Mouse (Mus musculus): ENCODE results near the gene Dhx34. TPM values are rescaled to one million over a fixed set of nuclear protein-coding genes. Genes with fewer than 3 reads are reported as not detected.

The Dhx34 gene
- total RNA-seq, 2 experiments from 2014 or later = 11.4 to 13.6 TPM

GRCm38 (mm10) chr7:16213196-16213595, 8.6 kb downstream of the Dhx34 start:
- no peak for DNase-seq (ENCODE audit: extremely low spot score in 1 of 2, low spot score in 1 of 2)

- no peak for DNase-seq (ENCODE audit: extremely low spot score in 1 of 2, low spot score in 1 of 2)
Observed at GRCm38 (mm10) chr7:16210862-16211365, 10.9 kb downstream of the Dhx34 start.

GRCm38 (mm10) chr7:16208781-16209665, 12.8 kb downstream of the Dhx34 start:
- DNase-seq (ENCODE audit: extremely low spot score in 1 of 2, low spot score in 1 of 2) = no peak

- DNase-seq (ENCODE audit: extremely low spot score in 1 of 2, low spot score in 1 of 2) = no peak
Observed at GRCm38 (mm10) chr7:16207496-16207895, 14.3 kb downstream of the Dhx34 start.

DNA sequence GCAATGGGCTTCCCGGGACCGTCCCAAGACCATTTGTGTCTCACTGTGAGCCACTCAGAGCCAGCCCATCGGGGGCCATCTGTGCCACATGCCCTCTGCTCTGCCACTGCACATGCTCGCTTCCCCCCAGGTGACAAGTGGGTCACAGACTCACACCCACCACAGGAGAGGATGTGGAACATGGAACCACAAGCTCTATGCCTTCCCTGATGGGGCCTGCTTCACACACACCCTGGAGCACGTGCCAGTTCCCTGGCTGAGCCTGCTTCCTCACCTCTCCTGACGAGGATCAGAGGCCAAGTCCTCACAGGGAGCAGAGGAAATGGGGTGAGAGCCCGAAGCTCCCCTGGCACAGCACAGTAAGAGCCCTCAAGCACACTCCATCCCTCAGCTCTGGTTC, 14.8 kb downstream of the Dhx34 start:
- no peak for DNase-seq (ENCODE audit: extremely low spot score in 1 of 2, low spot score in 1 of 2)

DNA sequence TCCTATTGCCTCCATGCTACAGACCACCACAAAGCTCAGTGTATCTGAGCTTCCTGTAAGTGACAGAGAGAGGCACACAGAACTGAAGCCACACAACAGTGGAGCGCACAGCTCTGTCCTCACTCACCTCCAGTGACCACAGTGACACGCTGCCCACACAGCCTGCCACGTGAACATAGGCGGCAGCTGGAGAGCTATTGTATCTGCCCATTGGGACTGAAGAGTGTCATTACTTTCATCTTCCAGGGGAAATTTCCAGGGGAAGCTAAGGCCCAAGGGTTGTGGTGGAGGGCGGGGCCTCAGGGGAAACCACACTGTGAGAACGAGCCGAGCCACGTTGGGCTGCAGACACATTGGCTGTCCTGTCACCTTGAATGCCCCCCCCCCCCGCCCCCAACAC, 17.0 kb downstream of the Dhx34 start:
- no peak for DNase-seq (ENCODE audit: extremely low spot score in 1 of 2, low spot score in 1 of 2)

DNA sequence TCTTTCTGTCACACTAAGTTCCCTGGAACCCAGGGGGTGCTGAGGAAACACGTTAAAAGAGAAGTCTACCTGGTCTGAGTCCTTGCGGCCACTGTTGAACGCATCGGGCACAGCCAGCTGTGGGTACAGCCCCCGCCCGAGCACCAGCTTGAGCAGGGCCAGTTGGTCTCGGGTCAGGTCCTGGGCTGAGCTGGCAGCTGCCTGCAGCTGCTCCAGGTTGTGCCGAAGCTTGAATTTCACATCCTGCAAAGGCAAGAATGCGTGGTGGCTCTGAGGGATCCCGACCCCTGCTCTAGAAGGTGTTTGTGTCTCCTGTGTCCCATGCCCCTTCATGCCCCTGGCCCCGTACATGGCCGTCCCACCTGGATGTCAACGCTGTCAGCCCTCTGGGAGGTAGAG, 18.3 kb downstream of the Dhx34 start:
- no peak for DNase-seq (ENCODE audit: extremely low spot score in 1 of 2, low spot score in 1 of 2)

GRCm38 (mm10) chr7:16202756-16203504, 18.9 kb downstream of the Dhx34 start:
- DNase-seq (ENCODE audit: extremely low spot score in 1 of 2, low spot score in 1 of 2) = no peak

DNA sequence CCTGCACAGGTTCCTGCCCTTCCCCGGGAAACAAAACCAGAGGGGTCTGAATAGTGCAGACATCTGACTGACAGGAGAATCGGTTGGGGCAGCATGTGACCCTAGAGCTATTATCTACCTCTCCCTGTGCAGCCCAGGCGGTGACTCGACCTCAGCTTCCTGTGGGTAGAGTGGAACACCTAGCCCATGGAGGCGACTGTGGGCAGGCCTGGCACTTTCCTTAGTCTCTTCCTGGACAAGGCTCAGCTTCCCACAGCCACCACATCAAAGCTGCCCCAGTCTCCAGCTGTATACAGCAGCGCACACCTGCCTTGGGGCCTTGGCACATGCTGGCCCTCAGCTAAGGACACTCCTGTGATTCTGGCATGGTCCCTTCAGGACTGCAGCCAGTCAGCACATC, 20.7 kb downstream of the Dhx34 start:
- DNase-seq (ENCODE audit: extremely low spot score in 1 of 2, low spot score in 1 of 2) = no peak

DNA sequence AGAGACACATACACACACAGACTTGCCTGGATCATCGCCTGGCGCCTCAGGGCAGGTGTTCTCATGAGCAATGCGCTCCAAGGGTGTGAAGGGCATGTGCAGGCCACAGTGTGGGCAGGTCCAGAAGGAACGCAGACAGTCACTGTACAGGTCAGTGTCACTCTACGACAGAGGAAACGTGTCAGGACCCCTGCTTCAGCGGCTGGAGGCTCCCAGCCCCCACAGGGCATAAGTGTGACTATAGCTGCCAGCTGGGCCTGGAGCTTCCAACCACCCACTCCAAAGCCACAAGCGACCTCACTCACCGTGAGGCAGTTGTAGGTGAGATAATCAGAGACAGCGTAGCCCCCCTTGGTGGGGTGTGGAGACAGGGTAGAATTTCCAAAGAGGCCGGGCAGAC, 23.3 kb downstream of the Dhx34 start:
- no peak for DNase-seq (ENCODE audit: extremely low spot score in 1 of 2, low spot score in 1 of 2)

DNA sequence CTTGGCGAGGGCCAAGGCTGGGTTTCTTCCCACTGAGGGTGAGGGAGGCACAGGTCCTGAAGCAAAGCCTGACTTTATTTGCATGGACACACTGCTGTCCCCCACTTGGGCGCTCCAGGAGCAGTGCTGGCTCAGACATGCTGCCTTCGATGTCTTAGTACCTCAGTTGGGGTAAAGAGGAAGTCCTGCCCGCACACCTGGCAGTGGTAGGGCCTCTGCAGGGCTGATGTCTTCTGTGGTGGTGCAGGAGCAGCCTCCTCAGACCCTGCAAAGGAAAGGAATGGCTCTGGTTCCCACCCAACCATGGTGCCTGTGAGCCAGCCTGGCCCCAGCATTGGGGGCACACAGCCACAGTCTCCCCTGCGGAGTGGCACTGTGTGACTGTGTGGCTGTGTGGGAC, 24.7 kb downstream of the Dhx34 start:
- no peak for DNase-seq (ENCODE audit: extremely low spot score in 1 of 2, low spot score in 1 of 2)

DNA sequence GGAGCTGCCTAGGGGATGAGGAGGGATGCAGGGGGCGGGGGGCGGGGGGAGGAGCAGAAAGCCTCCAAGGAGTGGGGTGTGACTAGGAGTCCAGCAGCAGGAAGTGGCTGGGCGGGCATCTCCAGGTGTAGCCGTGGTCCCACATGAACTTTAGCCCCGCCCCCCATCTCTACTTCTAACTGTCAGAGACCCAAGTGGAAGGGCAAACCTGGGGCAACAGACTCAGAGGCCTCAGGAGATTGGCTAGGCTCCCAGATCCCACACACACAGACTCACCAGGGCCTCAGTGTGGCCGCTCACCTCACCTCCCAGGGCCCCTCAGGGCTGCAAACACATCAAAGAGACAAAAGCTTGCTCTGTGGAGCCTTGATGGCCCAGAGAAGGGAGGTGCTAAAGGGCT, 25.2 kb downstream of the Dhx34 start:
- DNase-seq (ENCODE audit: extremely low spot score in 1 of 2, low spot score in 1 of 2) = no peak

- DNase-seq (ENCODE audit: extremely low spot score in 1 of 2, low spot score in 1 of 2) = no peak
Observed at GRCm38 (mm10) chr7:16193702-16194101, 28.1 kb downstream of the Dhx34 start.

DNA sequence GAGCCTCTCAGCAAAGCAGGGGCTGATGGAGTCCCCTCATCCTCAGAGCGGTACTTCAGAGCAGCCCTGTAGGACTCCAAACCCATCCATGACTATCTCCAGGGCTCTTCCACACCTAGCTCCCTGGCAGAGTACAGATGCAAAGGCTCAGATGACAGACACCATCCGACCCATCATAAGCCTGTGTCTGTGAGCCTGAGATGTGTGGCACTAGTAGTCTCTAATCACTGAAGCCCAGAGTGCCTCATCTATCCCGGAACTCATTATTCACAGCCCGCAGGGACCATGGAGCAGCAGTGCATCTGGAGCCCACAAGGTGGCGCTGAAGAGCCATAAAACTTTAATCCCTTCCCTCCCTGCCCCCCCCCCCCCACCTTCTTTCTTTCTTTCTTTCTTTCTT, 29.5 kb downstream of the Dhx34 start:
- peak; percentile 77 to 93 for DNase-seq (ENCODE audit: extremely low spot score in 1 of 2, low spot score in 1 of 2)

- DNase-seq (ENCODE audit: extremely low spot score in 1 of 2, low spot score in 1 of 2) = no peak
Observed at GRCm38 (mm10) chr7:16187494-16187893, 34.3 kb downstream of the Dhx34 start.

- no peak for DNase-seq (ENCODE audit: extremely low spot score in 1 of 2, low spot score in 1 of 2)
Observed at GRCm38 (mm10) chr7:16183663-16184062, 38.2 kb downstream of the Dhx34 start.

- DNase-seq (ENCODE audit: extremely low spot score in 1 of 2, low spot score in 1 of 2) = no peak
Observed at GRCm38 (mm10) chr7:16178114-16178513, 43.7 kb downstream of the Dhx34 start.

DNA sequence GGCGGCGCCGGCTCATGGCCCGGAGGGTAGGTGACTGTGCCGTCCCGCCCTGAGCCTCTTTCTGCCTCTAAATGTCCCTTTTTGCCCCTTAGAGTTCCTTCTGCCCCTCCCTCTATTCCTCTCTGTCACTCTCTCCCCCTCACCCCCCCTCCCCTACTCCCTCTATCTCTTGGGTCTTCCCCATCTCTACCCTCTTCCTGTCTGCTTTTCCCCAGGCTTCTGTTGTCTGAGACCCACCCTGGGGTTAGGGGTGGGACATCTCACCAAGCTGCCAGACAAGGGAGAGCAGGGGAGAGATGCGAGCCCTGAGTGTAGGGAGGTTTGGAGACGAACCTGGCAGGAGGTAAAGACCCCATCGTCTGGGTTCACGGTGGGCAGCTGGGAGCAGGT, 46.3 kb downstream of the Dhx34 start:
- DNase-seq (ENCODE audit: extremely low spot score in 1 of 2, low spot score in 1 of 2) = no peak

GRCm38 (mm10) chr7:16174597-16175541, 47.0 kb downstream of the Dhx34 start, which contains the start of gene Meis3:
Gene Meis3, plus strand, starts transcription at chr7:16175090.
- peak in 1 of 2 experiments; percentile 38 for DNase-seq (ENCODE audit: extremely low spot score in 1 of 2, low spot score in 1 of 2)

GRCm38 (mm10) chr7:16173146-16173545, 48.7 kb downstream of the Dhx34 start:
- no peak for DNase-seq (ENCODE audit: extremely low spot score in 1 of 2, low spot score in 1 of 2)

All from layer of hippocampus, postnatal 25 days (tissue).